Mouse (Mus musculus) urinary bladder, postnatal 0 days (tissue): ENCODE results near the gene Traf3ip1. TPM values are rescaled to one million over a fixed set of nuclear protein-coding genes. Genes with fewer than 3 reads are reported as not detected.

Experiments used
- polyA plus RNA-seq: library from polyadenylated mRNA; unstranded; fragments of >200 nt; fragmentation: Nextera tagmentation; extraction: Ambion mirVana; gene quantifications from 2 replicates; pipeline ENCODE4 v1.2.1, GENCODE M21; 2015

The Traf3ip1 gene
- 4.1 and 5.1 TPM in 2 replicates for polyA plus RNA-seq

GRCm38 (mm10) chr1:91494457-91495140 is at the start of gene Traf3ip1:
Gene Traf3ip1 (plus strand): TSS chr1:91494647.

GRCm38 (mm10) chr1:91459059-91459809 is 35.2 kb upstream of the Traf3ip1 start, which contains the start of gene Per2:
Gene Per2 (minus strand): TSS chr1:91459324.

GRCm38 (mm10) chr1:91540271-91540826 is 45.9 kb downstream of the Traf3ip1 start, which contains the start of gene Asb1:
Gene Asb1 (plus strand): TSS chr1:91540544.

Other genes with a start within 250 kb of the Traf3ip1 start
- gene Ube2f, start 244.3 kb upstream of the Traf3ip1 start, polyA plus RNA-seq = 58.8 and 72.1 TPM in 2 replicates
- gene Scly, start 196.3 kb upstream of the Traf3ip1 start, polyA plus RNA-seq = 10.9 and 11.2 TPM in 2 replicates
- gene Espnl, start 172.6 kb upstream of the Traf3ip1 start, polyA plus RNA-seq = 0.05 TPM in 1 of 2 replicates, not detected in the other
- gene Klhl30, start 143.6 kb upstream of the Traf3ip1 start, polyA plus RNA-seq = 0.35 and 0.40 TPM in 2 replicates
- 0.71 and 0.85 TPM in 2 replicates for gene Erfe, start 128.2 kb upstream of the Traf3ip1 start, polyA plus RNA-seq
- gene Ilkap, start 95.8 kb upstream of the Traf3ip1 start, polyA plus RNA-seq = 71.1 and 78.4 TPM in 2 replicates
- 23.8 and 24.1 TPM in 2 replicates for gene Hes6, start 80.6 kb upstream of the Traf3ip1 start, polyA plus RNA-seq
- gene Per2, start 35.3 kb upstream of the Traf3ip1 start, polyA plus RNA-seq = 2.4 and 2.8 TPM in 2 replicates
- gene Asb1, start 45.9 kb downstream of the Traf3ip1 start, polyA plus RNA-seq = 4.0 and 4.7 TPM in 2 replicates